Mouse (Mus musculus) cerebellum, postnatal 4 days (tissue): ENCODE measurements around the gene Qpct.
A peak's percentile ranks its signal among the peaks of the same experiment; 100 is the strongest.

Experiments used
- DNase-seq, 2 experiments: peaks; one replicate each; pipeline ENCODE4 v3.0.0; 2022; ENCODE audit warnings: low spot score in 2 of 2, mixed read lengths in 1 of 2

The Qpct gene

GRCm38 (mm10) chr17:79051606-79052005 lies at the start of gene Qpct:
TSS of gene Qpct (plus strand) at chr17:79051906.
- DNase-seq = no peak

GRCm38 (mm10) chr17:79013625-79014024 lies 38.1 kb upstream of the Qpct start:
- no peak for DNase-seq

- DNase-seq = no peak
Observed at GRCm38 (mm10) chr17:79014911-79015685, 36.6 kb upstream of the Qpct start.

- no peak for DNase-seq
Observed at GRCm38 (mm10) chr17:79015831-79016230, 35.9 kb upstream of the Qpct start.

- DNase-seq = no peak
Observed at GRCm38 (mm10) chr17:79018422-79018821, 33.3 kb upstream of the Qpct start.

- no peak for DNase-seq
Observed at GRCm38 (mm10) chr17:79019726-79020207, 31.9 kb upstream of the Qpct start.

GRCm38 (mm10) chr17:79020208-79020983 lies 31.3 kb upstream of the Qpct start, which contains the start of gene Prkd3:
TSS of gene Prkd3 (minus strand) at chr17:79020816.
- DNase-seq = peak; percentile 38 to 66

- DNase-seq = no peak
Observed at GRCm38 (mm10) chr17:79020984-79021335, 30.7 kb upstream of the Qpct start.

- no peak for DNase-seq
Observed at GRCm38 (mm10) chr17:79022746-79023145, 29.0 kb upstream of the Qpct start.

- DNase-seq = no peak
Observed at GRCm38 (mm10) chr17:79024544-79024943, 27.2 kb upstream of the Qpct start.

- DNase-seq = no peak
Observed at GRCm38 (mm10) chr17:79029226-79029625, 22.5 kb upstream of the Qpct start.

GRCm38 (mm10) chr17:79031569-79031968 lies 20.1 kb upstream of the Qpct start:
- no peak for DNase-seq

- no peak for DNase-seq
Observed at GRCm38 (mm10) chr17:79032782-79033181, 18.9 kb upstream of the Qpct start.

- no peak for DNase-seq
Observed at GRCm38 (mm10) chr17:79039660-79040059, 12.0 kb upstream of the Qpct start.

- no peak for DNase-seq
Observed at GRCm38 (mm10) chr17:79043705-79044104, 8.0 kb upstream of the Qpct start.

GRCm38 (mm10) chr17:79052088-79052812 lies 544 bp downstream of the Qpct start:
- DNase-seq = peak; percentile 49 to 56

GRCm38 (mm10) chr17:79058271-79058670 lies 6.6 kb downstream of the Qpct start:
- DNase-seq = peak in 1 of 2 experiments; percentile 51

- DNase-seq = no peak
Observed at GRCm38 (mm10) chr17:79060221-79060620, 8.5 kb downstream of the Qpct start.

- no peak for DNase-seq
Observed at GRCm38 (mm10) chr17:79064250-79064649, 12.5 kb downstream of the Qpct start.

- no peak for DNase-seq
Observed at GRCm38 (mm10) chr17:79068581-79068980, 16.9 kb downstream of the Qpct start.

- DNase-seq = no peak
Observed at GRCm38 (mm10) chr17:79069019-79069418, 17.3 kb downstream of the Qpct start.
